Mouse (Mus musculus): ENCODE results near the gene Elane. TPM values are rescaled to one million over a fixed set of nuclear protein-coding genes. Genes with fewer than 3 reads are reported as not detected.
A peak's percentile ranks its signal among the peaks of the same experiment; 100 is the strongest.

The Elane gene
- 0.24 TPM in 1 of 2 replicates, not detected in the other for polyA plus RNA-seq (2015; fragmentation: Nextera tagmentation; extraction: Ambion mirVana)

- Histone ChIP-seq H3K4me3 (no peak within 1 kb of the TSS), H3K9ac (no peak within 1 kb of the TSS), H3K36me3 (ENCODE audit: poor library complexity, severe bottlenecking) (no peaks in the 10 kb centered on the region), H3K27me3 (peaks cover 33% of the 10 kb centered on the region), H3K9me3 (replicated peaks) (no peaks in the 10 kb centered on the region), H3K4me1 (peaks cover 7% of the 10 kb centered on the region), H3K4me2 (no peak within 1 kb of the TSS), H3K27ac (no peak within 1 kb of the TSS)
- 80% methylated on average over 6 of the region's 6 CpGs for WGBS
- no peak for ATAC-seq
Measured at GRCm38 (mm10) chr10:79886054-79886453, at the start of gene Elane. Elane (plus strand) TSS chr10:79886247.

GRCm38 (mm10) chr10:79836918-79837317 is 49.1 kb upstream of the Elane start:
- no peaks in the 10 kb centered on the region for H3K36me3 ChIP-seq (ENCODE audit: poor library complexity, severe bottlenecking)
- H3K4me2 ChIP-seq, result no peak overlapping the region
- no peak overlapping the region for H3K27ac ChIP-seq
- H3K9ac ChIP-seq, result no peak overlapping the region
- H3K4me1 ChIP-seq, result peaks cover 11% of the 10 kb centered on the region
- H3K27me3 ChIP-seq, result 0 out of 2 replicates have a peak, but pooled peaks cover 3% of the 10 kb centered on the region
- 99% methylated on average over 3 of the region's 3 CpGs for WGBS
- ATAC-seq, result no peak
- H3K4me3 ChIP-seq, result no peak overlapping the region
- no peaks in the 10 kb centered on the region for H3K9me3 ChIP-seq (replicated peaks)

- Histone ChIP-seq H3K4me2 (no peak overlapping the region), H3K27me3 (0 out of 2 replicates have a peak, but pooled peaks cover 3% of the 10 kb centered on the region), H3K27ac (no peak overlapping the region), H3K9me3 (replicated peaks) (no peaks in the 10 kb centered on the region), H3K9ac (no peak overlapping the region), H3K36me3 (ENCODE audit: poor library complexity, severe bottlenecking) (no peaks in the 10 kb centered on the region), H3K4me3 (no peak overlapping the region), H3K4me1 (peaks cover 19% of the 10 kb centered on the region)
- ATAC-seq, result no peak
- 76% methylated on average over 2 of the region's 2 CpGs for WGBS
Measured at GRCm38 (mm10) chr10:79838151-79838550, 47.9 kb upstream of the Elane start.

GRCm38 (mm10) chr10:79840091-79840490 is 46.0 kb upstream of the Elane start:
- Histone ChIP-seq H3K4me2 (peak overlapping the region; percentile 67), H3K9me3 (replicated peaks) (no peaks in the 10 kb centered on the region), H3K4me3 (no peak overlapping the region; the same call in 1 of the 2 replicates), H3K27ac (peak overlapping the region; percentile 49), H3K27me3 (0 out of 2 replicates have a peak, but pooled peaks cover 3% of the 10 kb centered on the region), H3K4me1 (peaks cover 27% of the 10 kb centered on the region), H3K36me3 (ENCODE audit: poor library complexity, severe bottlenecking) (no peaks in the 10 kb centered on the region), H3K9ac (no peak overlapping the region)
- WGBS, result 92% methylated on average over 3 of the region's 3 CpGs
- no peak for ATAC-seq

GRCm38 (mm10) chr10:79840644-79841551 is 45.1 kb upstream of the Elane start:
- ATAC-seq, result peak; percentile 80
- H3K27me3 ChIP-seq, result 0 out of 2 replicates have a peak, but pooled peaks cover 3% of the 10 kb centered on the region
- peak overlapping the region; percentile 36 for H3K4me3 ChIP-seq
- H3K4me2 ChIP-seq, result peak overlapping the region; percentile 67
- H3K9me3 ChIP-seq (replicated peaks), result no peaks in the 10 kb centered on the region
- WGBS, result 3% methylated on average over 24 of the region's 24 CpGs
- peak overlapping the region; percentile 49 for H3K27ac ChIP-seq
- H3K36me3 ChIP-seq (ENCODE audit: poor library complexity, severe bottlenecking), result no peaks in the 10 kb centered on the region
- H3K9ac ChIP-seq, result peak overlapping the region; percentile 58
- peaks cover 27% of the 10 kb centered on the region for H3K4me1 ChIP-seq

- Histone ChIP-seq H3K27me3 (0 out of 2 replicates have a peak, but pooled peaks cover 3% of the 10 kb centered on the region), H3K4me1 (peaks cover 27% of the 10 kb centered on the region), H3K36me3 (ENCODE audit: poor library complexity, severe bottlenecking) (no peaks in the 10 kb centered on the region), H3K9ac (no peak overlapping the region), H3K9me3 (replicated peaks) (no peaks in the 10 kb centered on the region), H3K4me2 (no peak overlapping the region), H3K27ac (no peak overlapping the region), H3K4me3 (no peak overlapping the region)
- no peak for ATAC-seq
- WGBS, result 78% methylated on average over 3 of the region's 3 CpGs
Measured at GRCm38 (mm10) chr10:79842322-79842721, 43.7 kb upstream of the Elane start.

- 0 out of 2 replicates have a peak, but pooled peaks have one; percentile 48 for ATAC-seq
- Histone ChIP-seq H3K9ac (peak overlapping the region; percentile 34; the same call in 1 of the 2 replicates), H3K9me3 (replicated peaks) (no peaks in the 10 kb centered on the region), H3K4me1 (peaks cover 31% of the 10 kb centered on the region), H3K4me2 (no peak overlapping the region), H3K27ac (no peak overlapping the region), H3K36me3 (ENCODE audit: poor library complexity, severe bottlenecking) (no peaks in the 10 kb centered on the region), H3K4me3 (no peak overlapping the region), H3K27me3 (no peaks in the 10 kb centered on the region)
- WGBS, result 45% methylated on average over 6 of the region's 6 CpGs
Measured at GRCm38 (mm10) chr10:79843476-79843875, 42.6 kb upstream of the Elane start.

GRCm38 (mm10) chr10:79846553-79846952 is 39.5 kb upstream of the Elane start:
- peaks cover 27% of the 10 kb centered on the region for H3K4me1 ChIP-seq
- no peak overlapping the region for H3K4me2 ChIP-seq
- H3K36me3 ChIP-seq (ENCODE audit: poor library complexity, severe bottlenecking), result no peaks in the 10 kb centered on the region
- no peak overlapping the region for H3K4me3 ChIP-seq
- H3K9ac ChIP-seq, result no peak overlapping the region
- no peaks in the 10 kb centered on the region for H3K27me3 ChIP-seq
- no peak for ATAC-seq
- H3K27ac ChIP-seq, result no peak overlapping the region
- WGBS, result 80% methylated on average over 5 of the region's 5 CpGs
- no peaks in the 10 kb centered on the region for H3K9me3 ChIP-seq (replicated peaks)

- H3K4me1 ChIP-seq, result peaks cover 30% of the 10 kb centered on the region
- no peak overlapping the region for H3K27ac ChIP-seq
- H3K4me2 ChIP-seq, result no peak overlapping the region
- WGBS, result 88% methylated on average over 8 of the region's 8 CpGs
- no peaks in the 10 kb centered on the region for H3K27me3 ChIP-seq
- no peak overlapping the region for H3K9ac ChIP-seq
- no peak overlapping the region for H3K4me3 ChIP-seq
- no peak for ATAC-seq
- H3K36me3 ChIP-seq (ENCODE audit: poor library complexity, severe bottlenecking), result no peaks in the 10 kb centered on the region
- no peaks in the 10 kb centered on the region for H3K9me3 ChIP-seq (replicated peaks)
Measured at GRCm38 (mm10) chr10:79849941-79850628, 36.0 kb upstream of the Elane start.

GRCm38 (mm10) chr10:79851653-79852052 is 34.4 kb upstream of the Elane start:
- no peaks in the 10 kb centered on the region for H3K27me3 ChIP-seq
- no peaks in the 10 kb centered on the region for H3K9me3 ChIP-seq (replicated peaks)
- WGBS, result 83% methylated on average over 3 of the region's 3 CpGs
- ATAC-seq, result no peak
- no peak overlapping the region; the same call in 1 of the 2 replicates for H3K4me3 ChIP-seq
- H3K36me3 ChIP-seq (ENCODE audit: poor library complexity, severe bottlenecking), result peaks cover 5% of the 10 kb centered on the region
- peak overlapping the region; percentile 100 for H3K27ac ChIP-seq
- peak overlapping the region; percentile 79 for H3K9ac ChIP-seq
- H3K4me2 ChIP-seq, result peak overlapping the region; percentile 91
- peaks cover 43% of the 10 kb centered on the region for H3K4me1 ChIP-seq

GRCm38 (mm10) chr10:79852107-79852789 is 33.8 kb upstream of the Elane start:
- no peaks in the 10 kb centered on the region for H3K27me3 ChIP-seq
- H3K27ac ChIP-seq, result peak overlapping the region; percentile 100
- WGBS, result 63% methylated on average over 9 of the region's 9 CpGs
- peaks cover 49% of the 10 kb centered on the region for H3K4me1 ChIP-seq
- H3K9ac ChIP-seq, result peak overlapping the region; percentile 79
- ATAC-seq, result no peak
- H3K4me3 ChIP-seq, result peak overlapping the region; percentile 100
- no peaks in the 10 kb centered on the region for H3K9me3 ChIP-seq (replicated peaks)
- H3K36me3 ChIP-seq (ENCODE audit: poor library complexity, severe bottlenecking), result peaks cover 11% of the 10 kb centered on the region
- H3K4me2 ChIP-seq, result peak overlapping the region; percentile 91

Measured in forebrain, embryonic 13.5 days (tissue).